Mouse (Mus musculus) C2C12 (cell line): ENCODE data around the gene Patl2. TPM values are rescaled to one million over a fixed set of nuclear protein-coding genes. Genes with fewer than 3 reads are reported as not detected.

Experiments used
- H3K27me3 ChIP-seq: one replicate; pipeline ENCODE4 v1.6.1; 2011; ENCODE audit not compliant: control insufficient read depth, insufficient read depth, insufficient read length
- H3K36me3 ChIP-seq: one replicate; pipeline ENCODE4 v1.6.1; 2011; ENCODE audit not compliant: control insufficient read depth, insufficient read depth
- H3K4me3 ChIP-seq: one replicate; pipeline ENCODE4 v1.5.1; 2011; ENCODE audit warnings: mild to moderate bottlenecking, control low read depth; ENCODE audit not compliant: poor library complexity, insufficient read depth, severe bottlenecking
- H3K79me2 ChIP-seq: one replicate; pipeline ENCODE4 v1.6.1; 2011; ENCODE audit not compliant: control insufficient read depth, insufficient read depth
- H3K79me3 ChIP-seq: one replicate; pipeline ENCODE4 v1.6.1; 2011; ENCODE audit warnings: low read depth, control low read depth
- H3ac ChIP-seq: one replicate; pipeline ENCODE3; 2011; ENCODE audit warnings: low read depth; ENCODE audit not compliant: control insufficient read depth, insufficient read length
- CEBPB ChIP-seq: IDR thresholded peaks from one replicate; pipeline ENCODE4 v1.6.1; 2011; ENCODE audit warnings: low read depth, mild to moderate bottlenecking, control low read depth, moderate library complexity
- CTCF ChIP-seq: IDR thresholded peaks from one replicate; pipeline ENCODE4 v1.5.1; 2011; ENCODE audit not compliant: control insufficient read depth, insufficient read depth, insufficient read length
- FOSL1 ChIP-seq: IDR thresholded peaks from one replicate; pipeline ENCODE4 v1.8.0; 2011; ENCODE audit warnings: mild to moderate bottlenecking, low read length; ENCODE audit not compliant: poor library complexity, insufficient read depth, severe bottlenecking
- MAX ChIP-seq: IDR thresholded peaks from one replicate; pipeline ENCODE4 v1.6.1; 2011; ENCODE audit warnings: mild to moderate bottlenecking, control low read depth
- MYOD1 ChIP-seq: IDR thresholded peaks from one replicate; pipeline ENCODE4 v1.6.1; 2011; ENCODE audit warnings: low read depth; ENCODE audit not compliant: control insufficient read depth, insufficient read length
- MYOG ChIP-seq: IDR thresholded peaks from one replicate; pipeline ENCODE4 v1.6.1; 2011; ENCODE audit not compliant: control insufficient read depth, insufficient read length; ENCODE audit errors: extremely low read depth
- USF1 ChIP-seq: IDR thresholded peaks from one replicate; pipeline ENCODE4 v1.6.1; 2011; ENCODE audit warnings: low read depth, mild to moderate bottlenecking, control low read depth, moderate library complexity
- polyA plus RNA-seq: library from polyadenylated mRNA; unstranded; fragments of >200 nt; fragmentation: generic; extraction: Trizol; gene quantifications from one replicate; pipeline ENCODE4 v1.2.1, GENCODE M21; 2012; ENCODE audit warnings: missing spikeins

Patl2 gene
- polyA plus RNA-seq, 1 experiment, result not detected

- TF ChIP-seq MAX, result no peak
- TF ChIP-seq MYOG, result no peak
- no peak for TF ChIP-seq CEBPB
- TF ChIP-seq USF1, result no peak
- no peak for TF ChIP-seq CTCF
- TF ChIP-seq MYOD1, result no peak
- no peak for TF ChIP-seq FOSL1
- Histone ChIP-seq H3K27me3 (no peaks in the 10 kb centered on the region), H3K36me3 (peaks cover 38% of the 10 kb centered on the region), H3K79me3 (no peaks in the 10 kb centered on the region), H3K79me2 (no peaks in the 10 kb centered on the region), H3K4me3 (no peak overlapping the region), H3ac (no peak overlapping the region)
Observed at GRCm38 (mm10) chr2:122086446-122086845, 99.5 kb downstream of the Patl2 start.

GRCm38 (mm10) chr2:122081728-122082456 is 104.1 kb downstream of the Patl2 start:
- no peak overlapping the region for H3ac ChIP-seq
- H3K79me3 ChIP-seq, result no peaks in the 10 kb centered on the region
- H3K4me3 ChIP-seq, result no peak overlapping the region
- H3K79me2 ChIP-seq, result no peaks in the 10 kb centered on the region
- H3K27me3 ChIP-seq, result no peaks in the 10 kb centered on the region
- no peak for TF ChIP-seq CTCF
- TF ChIP-seq USF1, result no peak
- TF ChIP-seq MYOD1, result no peak
- TF ChIP-seq CEBPB, result no peak
- no peak for TF ChIP-seq MAX
- TF ChIP-seq MYOG, result no peak
- no peak for TF ChIP-seq FOSL1
- H3K36me3 ChIP-seq, result peaks cover 45% of the 10 kb centered on the region

Other genes with a start within 250 kb of the Patl2 start
- gene Ctdspl2, start 230.2 kb downstream of the Patl2 start, polyA plus RNA-seq, result 5.4 TPM
- 0.22 TPM for gene Mageb3, start 230.1 kb downstream of the Patl2 start, polyA plus RNA-seq
- 5.6 TPM for gene Eif3j1, start 157.6 kb downstream of the Patl2 start, polyA plus RNA-seq
- gene Spg11, start 67.8 kb downstream of the Patl2 start, polyA plus RNA-seq, result 4.2 TPM
- gene B2m, start 38.5 kb downstream of the Patl2 start, polyA plus RNA-seq, result 215 TPM
- 0.06 TPM for gene Trim69, start 25.5 kb downstream of the Patl2 start, polyA plus RNA-seq
- gene Terb2, start 83 bp upstream of the Patl2 start, polyA plus RNA-seq, result not detected
- 23.0 TPM for gene Sord, start 48.6 kb upstream of the Patl2 start, polyA plus RNA-seq
- 0.20 TPM for gene Duox2, start 112.3 kb upstream of the Patl2 start, polyA plus RNA-seq
- not detected for gene Duoxa2, start 112.7 kb upstream of the Patl2 start, polyA plus RNA-seq
- 7.9 TPM for gene Duoxa1, start 127.5 kb upstream of the Patl2 start, polyA plus RNA-seq
- gene Duox1, start 129.5 kb upstream of the Patl2 start, polyA plus RNA-seq, result 0.14 TPM
- gene Shf, start 183.0 kb upstream of the Patl2 start, polyA plus RNA-seq, result 38.7 TPM
- gene Slc28a2, start 240.3 kb upstream of the Patl2 start, polyA plus RNA-seq, result 0.01 TPM